Mouse (Mus musculus) midbrain, embryonic 14.5 days (tissue): ENCODE data around the gene Gadl1. TPM values are rescaled to one million over a fixed set of nuclear protein-coding genes. Genes with fewer than 3 reads are reported as not detected.

Source experiments
- ATAC-seq: fragments of 200-750 bp; cut with Nextera tagmentation; 2 replicates; pipeline ENCODE4 v1.8.0; 2017; ENCODE audit warnings: moderate number of reproducible peaks, moderate library complexity; ENCODE audit not compliant: low FRiP score, low TSS enrichment
- DNase-seq: peaks from one replicate; pipeline ENCODE4 v3.0.0-alpha.2; 2015
- H3K27ac ChIP-seq: fragments of 300-500 bp; sonication (generic); replicated peaks from 2 replicates; pipeline ENCODE4 v1.5.1; 2014; ENCODE audit warnings: mild to moderate bottlenecking, low read depth, low read length, moderate library complexity
- H3K27me3 ChIP-seq: fragments of 300-500 bp; sonication (generic); 2 replicates; pipeline ENCODE4 v1.6.1; 2014; ENCODE audit warnings: low read length, control low read depth, mixed read lengths; ENCODE audit not compliant: control insufficient read depth, insufficient read depth
- H3K36me3 ChIP-seq: fragments of 300-500 bp; sonication (generic); 2 replicates; pipeline ENCODE4 v1.6.1; 2014; ENCODE audit warnings: low read length, control low read depth; ENCODE audit not compliant: control insufficient read depth, insufficient read depth
- H3K4me1 ChIP-seq: fragments of 300-500 bp; sonication (generic); 2 replicates; pipeline ENCODE4 v1.6.1; 2014; ENCODE audit warnings: mild to moderate bottlenecking, antibody characterized with exemption, low read length, control low read depth; ENCODE audit not compliant: control insufficient read depth, insufficient read depth
- H3K4me2 ChIP-seq: fragments of 300-500 bp; sonication (generic); 2 replicates; pipeline ENCODE4 v1.6.1; 2014; ENCODE audit warnings: mild to moderate bottlenecking, low read length, moderate library complexity
- H3K4me3 ChIP-seq: fragments of 300-500 bp; sonication (generic); replicated peaks from 2 replicates; pipeline ENCODE4 v1.5.1; 2014; ENCODE audit warnings: low read depth, low read length
- H3K9ac ChIP-seq: fragments of 300-500 bp; sonication (generic); replicated peaks from 2 replicates; pipeline ENCODE4 v1.6.1; 2014; ENCODE audit warnings: mild to moderate bottlenecking, low read length, moderate library complexity
- H3K9me3 ChIP-seq: fragments of 300-500 bp; sonication (generic); 2 replicates; pipeline ENCODE4 v1.6.1; 2016; ENCODE audit warnings: low read length, control low read depth, mixed read lengths; ENCODE audit not compliant: control insufficient read depth
- WGBS: fragments of 180-500 bp; shearing (Covaris S2); extraction: QIAGEN DNeasy Blood & Tissue Kit; methylation state at CpG from one replicate; pipeline ENCODE4 v1.1.7; 2014; 5-methylcytosine and 5-hydroxymethylcytosine counted together
- polyA plus RNA-seq: library from polyadenylated mRNA; unstranded; fragments of >200 nt; fragmentation: Nextera tagmentation; extraction: Ambion mirVana; gene quantifications from 2 replicates; pipeline ENCODE4 v1.2.1, GENCODE M21; 2014

Gene Gadl1
- polyA plus RNA-seq, 1 experiment from 2014 or later, result 0.13 TPM

DNA sequence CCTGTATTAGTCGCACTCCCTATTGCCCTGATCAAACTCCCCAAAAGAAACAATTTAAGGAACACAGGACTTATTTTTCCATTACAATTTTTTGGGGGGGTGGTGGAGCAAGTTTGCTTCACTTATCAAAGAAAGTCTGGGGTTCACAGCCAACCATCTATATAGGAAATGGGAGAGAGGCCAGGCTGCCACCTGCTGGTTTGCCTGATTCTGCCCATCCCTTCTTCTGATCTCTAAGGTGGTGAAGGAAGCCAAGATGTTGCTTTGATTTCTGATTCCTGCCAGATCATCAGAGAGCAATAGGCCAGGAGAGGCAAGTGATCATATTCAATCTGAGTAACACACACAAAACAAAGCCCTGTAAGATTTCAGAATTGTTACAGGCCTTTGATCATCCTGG, 14.8 kb downstream of the Gadl1 start:
- no peaks in the 10 kb centered on the region for H3K9me3 ChIP-seq
- no peak overlapping the region for H3K27ac ChIP-seq
- no peaks in the 10 kb centered on the region for H3K27me3 ChIP-seq
- ATAC-seq (no peak), DNase-seq (no peak)
- no peaks in the 10 kb centered on the region for H3K4me1 ChIP-seq
- H3K4me3 ChIP-seq, result no peak overlapping the region
- 92% methylated on average over 1 of the region's 1 CpGs for WGBS
- no peak overlapping the region for H3K4me2 ChIP-seq
- H3K36me3 ChIP-seq, result no peaks in the 10 kb centered on the region
- H3K9ac ChIP-seq, result no peak overlapping the region

DNA sequence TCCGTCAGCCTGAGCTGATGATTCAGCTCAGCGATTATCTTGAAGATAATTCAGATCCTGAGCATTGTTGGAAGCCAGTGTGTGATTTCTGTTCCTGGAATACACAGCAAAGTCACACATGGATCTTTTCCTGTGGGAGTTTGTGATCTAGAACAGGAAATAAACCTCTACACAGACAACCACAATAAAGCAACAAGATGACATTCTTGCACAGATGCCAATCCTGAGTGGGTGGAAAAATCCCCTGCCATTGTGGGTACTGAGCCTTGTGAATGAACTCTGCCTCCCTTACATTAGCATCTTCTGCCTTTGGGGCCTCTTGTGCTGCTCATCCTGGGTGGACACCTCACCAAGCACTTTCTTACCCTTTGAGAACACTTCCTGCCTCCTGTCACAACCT, 22.5 kb downstream of the Gadl1 start:
- Histone ChIP-seq H3K27ac (no peak overlapping the region), H3K4me2 (no peak overlapping the region), H3K4me1 (no peaks in the 10 kb centered on the region), H3K4me3 (no peak overlapping the region), H3K9ac (no peak overlapping the region), H3K36me3 (no peaks in the 10 kb centered on the region), H3K9me3 (no peaks in the 10 kb centered on the region), H3K27me3 (no peaks in the 10 kb centered on the region)
- 74% methylated on average over 2 of the region's 2 CpGs for WGBS
- ATAC-seq (no peak), DNase-seq (no peak)

DNA sequence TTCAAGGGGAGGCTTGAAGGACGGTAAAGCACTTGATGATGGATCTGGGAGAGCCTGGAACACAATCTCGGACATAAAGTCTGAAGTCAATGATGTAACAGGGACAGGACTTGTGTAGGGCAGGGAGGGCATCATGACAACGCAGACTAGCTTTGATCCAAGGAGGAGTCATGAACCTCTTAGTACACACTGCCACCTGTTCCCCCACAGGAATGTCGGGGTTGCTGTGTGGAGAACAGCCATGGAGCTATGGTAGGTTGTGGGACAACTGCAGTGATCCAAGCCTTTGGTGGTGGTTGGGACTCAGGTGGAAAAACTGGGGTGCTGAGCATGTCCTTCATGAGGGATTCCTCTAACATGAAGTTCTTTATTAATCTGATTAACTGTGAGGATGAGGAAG, 23.5 kb downstream of the Gadl1 start:
- no peaks in the 10 kb centered on the region for H3K4me1 ChIP-seq
- ATAC-seq (no peak), DNase-seq (no peak)
- no peaks in the 10 kb centered on the region for H3K27me3 ChIP-seq
- no peaks in the 10 kb centered on the region for H3K9me3 ChIP-seq
- H3K4me3 ChIP-seq, result no peak overlapping the region
- no peak overlapping the region for H3K27ac ChIP-seq
- no peaks in the 10 kb centered on the region for H3K36me3 ChIP-seq
- no peak overlapping the region for H3K4me2 ChIP-seq
- H3K9ac ChIP-seq, result no peak overlapping the region
- 92% methylated on average over 4 of the region's 4 CpGs for WGBS

DNA sequence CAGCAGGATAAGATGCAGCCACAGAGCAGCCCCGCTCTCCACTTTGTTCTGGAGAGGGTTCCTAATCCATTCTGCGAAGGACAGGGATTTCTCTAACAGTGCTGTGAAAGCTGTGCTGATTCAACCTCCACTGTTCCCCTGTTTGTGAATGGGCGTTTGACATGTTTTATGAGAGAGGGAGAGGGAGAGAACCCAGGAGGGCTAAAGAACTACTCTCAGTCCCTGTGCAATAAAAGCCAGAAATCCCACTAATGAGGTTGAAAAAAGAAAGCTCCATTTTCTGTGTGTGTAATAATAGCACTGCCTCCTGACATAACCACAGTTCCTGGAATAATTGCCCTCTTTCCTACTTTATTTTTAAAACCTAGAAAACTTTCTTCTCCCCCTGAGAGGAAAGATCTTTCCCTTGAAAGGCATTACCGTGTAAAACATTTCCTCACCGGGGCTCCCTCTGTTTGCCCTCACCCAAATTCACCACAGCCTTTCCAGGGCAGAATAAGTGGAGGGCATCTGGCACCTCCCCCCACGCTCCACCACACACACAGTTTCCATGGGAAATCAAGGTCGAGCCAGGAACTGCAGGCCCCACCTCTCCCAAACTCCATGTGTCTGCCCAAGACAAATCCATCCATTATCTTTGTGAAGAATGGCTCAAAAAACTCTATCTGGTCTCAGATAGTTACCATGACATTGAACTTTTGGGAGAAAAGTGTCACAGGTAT, 24.1 kb downstream of the Gadl1 start:
- Histone ChIP-seq H3K9me3 (no peaks in the 10 kb centered on the region), H3K9ac (no peak overlapping the region), H3K4me2 (no peak overlapping the region), H3K27me3 (no peaks in the 10 kb centered on the region), H3K27ac (no peak overlapping the region), H3K4me3 (no peak overlapping the region), H3K4me1 (no peaks in the 10 kb centered on the region), H3K36me3 (no peaks in the 10 kb centered on the region)
- DNase-seq (no peak), ATAC-seq (no peak)
- whole genome bisulfite sequencing, result 62% methylated on average over 7 of the region's 7 CpGs

DNA sequence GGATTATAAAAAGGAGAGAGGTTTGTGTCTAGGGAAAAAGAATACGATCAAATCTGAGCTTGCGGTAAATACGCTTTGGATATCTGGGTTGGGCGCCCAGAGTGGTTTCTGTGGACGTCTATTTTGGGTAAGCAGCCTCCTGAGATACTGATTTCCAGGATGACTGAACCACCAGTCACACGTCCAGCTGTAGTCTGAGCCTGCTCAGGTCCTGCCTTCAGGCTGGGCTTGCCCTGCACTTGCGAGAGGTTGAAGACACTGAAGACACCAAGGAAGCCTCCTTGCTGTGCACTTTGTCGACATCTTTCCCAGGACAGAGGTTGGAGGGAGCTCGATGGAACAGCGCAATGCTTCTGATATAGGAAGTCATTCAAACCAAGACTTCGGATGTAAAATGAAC, 25.0 kb downstream of the Gadl1 start:
- no peaks in the 10 kb centered on the region for H3K27me3 ChIP-seq
- no peaks in the 10 kb centered on the region for H3K9me3 ChIP-seq
- ATAC-seq (no peak), DNase-seq (no peak)
- H3K36me3 ChIP-seq, result no peaks in the 10 kb centered on the region
- H3K4me2 ChIP-seq, result no peak overlapping the region
- H3K27ac ChIP-seq, result no peak overlapping the region
- no peak overlapping the region for H3K4me3 ChIP-seq
- no peaks in the 10 kb centered on the region for H3K4me1 ChIP-seq
- 93% methylated on average over 11 of the region's 11 CpGs for WGBS
- H3K9ac ChIP-seq, result no peak overlapping the region

DNA sequence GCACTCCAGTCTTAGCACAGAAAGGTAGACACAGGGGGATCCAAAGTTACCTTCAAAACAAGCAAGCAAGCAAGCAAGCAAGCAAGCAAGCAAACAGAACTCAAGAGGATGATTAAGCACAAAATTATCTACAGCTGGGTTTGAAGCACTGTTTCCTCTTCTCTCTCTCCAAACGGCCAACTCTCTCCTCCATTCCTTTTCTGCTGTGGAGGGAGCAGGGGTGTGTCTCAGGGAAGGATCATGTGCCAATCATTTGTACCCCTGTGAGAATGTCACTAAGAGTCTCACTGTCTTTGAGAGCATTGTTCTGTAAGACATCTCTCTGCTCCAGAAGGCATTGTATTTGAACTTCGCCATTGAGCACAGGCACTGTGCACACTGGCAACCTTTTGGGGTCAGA, 27.1 kb downstream of the Gadl1 start:
- Histone ChIP-seq H3K9me3 (no peaks in the 10 kb centered on the region), H3K4me3 (no peak overlapping the region), H3K9ac (no peak overlapping the region), H3K27ac (no peak overlapping the region), H3K36me3 (no peaks in the 10 kb centered on the region), H3K4me1 (no peaks in the 10 kb centered on the region), H3K4me2 (no peak overlapping the region), H3K27me3 (no peaks in the 10 kb centered on the region)
- no peak for ATAC-seq
- WGBS, result 77% methylated on average over 2 of the region's 2 CpGs
- no peak for DNase-seq

DNA sequence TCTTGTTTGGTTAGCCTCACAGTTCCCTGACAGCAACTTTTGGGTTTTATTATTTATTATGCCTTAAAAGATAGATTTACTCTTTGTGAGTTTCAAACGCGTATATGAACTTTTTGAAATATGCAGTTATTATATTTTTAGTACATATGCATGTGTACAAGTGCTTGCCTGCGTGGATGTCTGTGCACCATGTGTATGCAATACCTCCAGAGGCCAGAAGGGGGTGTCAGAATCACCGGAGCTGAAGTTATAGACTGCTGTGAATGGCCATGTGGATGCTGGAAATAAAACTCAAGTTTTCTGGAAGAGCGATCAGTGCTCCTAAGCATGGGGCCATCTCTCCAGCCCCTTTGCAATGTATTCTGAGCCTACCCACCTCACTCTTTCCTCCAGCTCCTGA, 28.7 kb downstream of the Gadl1 start:
- H3K27me3 ChIP-seq, result no peaks in the 10 kb centered on the region
- H3K4me3 ChIP-seq, result no peak overlapping the region
- no peak overlapping the region for H3K4me2 ChIP-seq
- WGBS, result 97% methylated on average over 5 of the region's 5 CpGs
- H3K9me3 ChIP-seq, result no peaks in the 10 kb centered on the region
- no peak overlapping the region for H3K27ac ChIP-seq
- DNase-seq, result no peak
- H3K9ac ChIP-seq, result no peak overlapping the region
- no peaks in the 10 kb centered on the region for H3K36me3 ChIP-seq
- peaks cover 3% of the 10 kb centered on the region; the same call in 1 of the 2 replicates for H3K4me1 ChIP-seq
- no peak for ATAC-seq

DNA sequence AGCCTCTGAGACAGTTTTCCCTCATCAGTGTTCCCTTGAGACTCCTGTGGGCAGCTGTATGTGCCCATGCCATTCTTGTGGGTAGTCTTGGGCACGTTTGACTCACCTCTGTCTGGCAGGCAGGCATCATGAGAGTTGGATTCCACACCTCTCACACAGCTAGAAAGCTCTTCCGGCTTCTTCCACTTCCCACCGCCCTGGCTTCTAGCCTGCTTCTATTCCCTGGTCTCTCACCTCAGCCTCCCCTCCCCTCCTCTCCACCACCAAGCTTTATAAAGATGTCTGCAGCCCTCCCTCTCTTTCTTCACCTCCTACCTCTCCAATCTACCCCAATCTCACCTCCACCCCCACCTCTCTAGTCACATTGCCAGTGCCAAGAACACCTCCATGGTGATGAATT, 30.2 kb downstream of the Gadl1 start:
- Histone ChIP-seq H3K27me3 (no peaks in the 10 kb centered on the region), H3K27ac (no peak overlapping the region), H3K9ac (no peak overlapping the region), H3K4me3 (no peak overlapping the region), H3K4me1 (peaks cover 11% of the 10 kb centered on the region), H3K36me3 (no peaks in the 10 kb centered on the region), H3K9me3 (no peaks in the 10 kb centered on the region), H3K4me2 (no peak overlapping the region)
- 82% methylated on average over 3 of the region's 3 CpGs for WGBS
- no peak for ATAC-seq
- no peak for DNase-seq

DNA sequence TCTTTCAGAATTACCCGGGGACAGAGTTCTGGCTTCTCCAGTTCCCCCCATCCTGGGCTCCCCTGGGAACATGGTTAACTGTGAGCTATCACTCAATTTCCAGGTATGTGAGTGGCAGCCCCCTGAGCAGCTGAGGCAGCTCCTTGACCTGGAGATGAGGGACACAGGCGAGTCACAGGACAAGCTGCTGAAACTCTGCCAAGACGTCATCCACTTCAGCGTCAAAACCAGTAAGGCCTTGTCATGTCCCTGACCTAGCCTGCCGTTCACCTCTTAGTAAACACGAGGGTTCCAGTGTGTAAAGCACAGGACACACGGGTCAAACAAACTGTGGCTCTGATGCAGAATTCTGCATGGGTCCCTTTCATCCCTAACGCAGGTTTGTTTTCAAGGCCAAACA, 31.9 kb downstream of the Gadl1 start:
- H3K4me2 ChIP-seq, result no peak overlapping the region
- H3K4me3 ChIP-seq, result no peak overlapping the region
- ATAC-seq, result no peak
- DNase-seq, result no peak
- H3K36me3 ChIP-seq, result no peaks in the 10 kb centered on the region
- no peaks in the 10 kb centered on the region for H3K9me3 ChIP-seq
- no peaks in the 10 kb centered on the region for H3K27me3 ChIP-seq
- H3K27ac ChIP-seq, result no peak overlapping the region
- peaks cover 11% of the 10 kb centered on the region for H3K4me1 ChIP-seq
- H3K9ac ChIP-seq, result no peak overlapping the region
- WGBS, result 77% methylated on average over 8 of the region's 8 CpGs
